Mouse (Mus musculus): ENCODE measurements around the gene BC037034. TPM values are rescaled to one million over a fixed set of nuclear protein-coding genes. Genes with fewer than 3 reads are reported as not detected.

The BC037034 gene
- 1 to 10 TPM; 2.7 to 4.4 TPM for polyA plus RNA-seq (2017; shearing (Covaris generic))

GRCm38 (mm10) chr5:138263260-138264206, at the start of gene BC037034:
Gene BC037034 (minus strand): TSS chr5:138264033.
- ATAC-seq: peak; percentile 99

- no peak for ATAC-seq
Measured at GRCm38 (mm10) chr5:138312795-138313194, 49.0 kb upstream of the BC037034 start.

- no peak for ATAC-seq
Measured at GRCm38 (mm10) chr5:138299613-138300012, 35.8 kb upstream of the BC037034 start.

- ATAC-seq: no peak
Measured at GRCm38 (mm10) chr5:138294158-138294557, 30.3 kb upstream of the BC037034 start.

- ATAC-seq: no peak
Measured at GRCm38 (mm10) chr5:138291638-138292037, 27.8 kb upstream of the BC037034 start.

GRCm38 (mm10) chr5:138287861-138288260, 24.0 kb upstream of the BC037034 start:
- ATAC-seq: no peak

- no peak for ATAC-seq
Measured at GRCm38 (mm10) chr5:138283540-138283939, 19.7 kb upstream of the BC037034 start.

GRCm38 (mm10) chr5:138281798-138282197, 18.0 kb upstream of the BC037034 start:
- no peak for ATAC-seq

- ATAC-seq: no peak
Measured at GRCm38 (mm10) chr5:138280829-138281228, 17.0 kb upstream of the BC037034 start.

GRCm38 (mm10) chr5:138280425-138280768, 16.6 kb upstream of the BC037034 start:
- ATAC-seq: no peak

GRCm38 (mm10) chr5:138279585-138280424, 16.0 kb upstream of the BC037034 start, which contains the start of the genes Gm43720, Gpc2 and Stag3:
Gene Gm43720 (minus strand): TSS chr5:138279958.
Gene Gpc2 (minus strand): TSS chr5:138280005.
Gene Stag3 (plus strand): TSS chr5:138280240.
- ATAC-seq: peak; percentile 93

GRCm38 (mm10) chr5:138277994-138278393, 14.2 kb upstream of the BC037034 start:
- ATAC-seq: no peak

GRCm38 (mm10) chr5:138275216-138276050, 11.6 kb upstream of the BC037034 start:
- no peak for ATAC-seq

GRCm38 (mm10) chr5:138274186-138274585, 10.4 kb upstream of the BC037034 start:
- no peak for ATAC-seq

- no peak for ATAC-seq
Measured at GRCm38 (mm10) chr5:138272409-138272923, 8.6 kb upstream of the BC037034 start, which contains the start of gene Gal3st4. Gene Gal3st4 (minus strand): TSS chr5:138272840.

GRCm38 (mm10) chr5:138271232-138271631, 7.4 kb upstream of the BC037034 start:
- ATAC-seq: no peak

- no peak for ATAC-seq
Measured at GRCm38 (mm10) chr5:138268980-138269379, 5.1 kb upstream of the BC037034 start.

GRCm38 (mm10) chr5:138267114-138267513, 3.3 kb upstream of the BC037034 start:
- no peak for ATAC-seq

- ATAC-seq: no peak
Measured at GRCm38 (mm10) chr5:138265712-138266111, 1.9 kb upstream of the BC037034 start.

GRCm38 (mm10) chr5:138264207-138264578, 360 bp upstream of the BC037034 start:
- ATAC-seq: peak; percentile 13

GRCm38 (mm10) chr5:138262582-138263240, 1.1 kb downstream of the BC037034 start:
- no peak for ATAC-seq
